Mouse (Mus musculus): ENCODE measurements around the gene Wsb2. TPM values are rescaled to one million over a fixed set of nuclear protein-coding genes. Genes with fewer than 3 reads are reported as not detected.

Wsb2 gene
- polyA plus RNA-seq, 1 experiment from 2014 or later, result 75.4 TPM

DNA sequence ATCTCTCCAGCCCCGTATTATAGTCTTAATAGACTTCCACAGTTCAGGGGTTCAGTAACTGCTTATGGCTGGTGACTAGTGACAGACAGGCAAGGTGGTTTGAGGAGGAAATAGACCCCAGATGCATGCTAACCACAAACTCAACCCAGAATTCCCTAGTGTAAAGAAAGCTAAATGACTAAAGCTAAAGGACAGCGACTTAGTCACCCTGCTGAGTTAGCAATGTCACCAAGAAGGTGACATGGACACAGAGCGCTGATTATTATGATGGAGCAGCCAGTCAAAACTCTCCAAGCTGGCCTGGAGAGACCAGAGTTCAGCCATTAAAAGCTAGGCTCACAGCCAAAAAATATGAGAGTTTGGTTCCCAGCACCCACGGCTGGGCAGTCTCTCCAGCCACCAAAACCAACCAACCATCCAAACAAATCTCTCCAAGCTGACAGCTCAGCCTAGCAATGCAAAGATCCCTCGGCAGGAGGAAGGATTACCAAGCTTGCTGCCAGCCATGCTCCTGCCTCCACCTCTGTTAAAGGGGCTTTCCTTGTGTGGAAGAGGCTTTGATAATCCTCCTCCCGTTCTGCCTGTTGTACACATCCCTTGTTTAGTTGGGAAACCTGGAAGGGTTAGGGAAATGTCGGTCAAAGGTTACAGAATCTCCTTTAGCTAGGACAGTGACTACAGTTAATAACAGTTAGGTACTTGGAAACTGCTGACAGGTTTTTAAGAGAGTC lies 2.6 kb downstream of the Wsb2 start:
- Histone ChIP-seq H3K4me1 (replicated peaks; ENCODE audit: control insufficient read depth, insufficient read depth, low read length) (peaks cover 19% of the 10 kb centered on the region; the same call in 1 of the 2 replicates), H3K27me3 (ENCODE audit: control insufficient read depth, insufficient read depth, low read length) (no peaks in the 10 kb centered on the region), H3K9me3 (ENCODE audit: control insufficient read depth, low read length) (no peaks in the 10 kb centered on the region), H3K4me2 (ENCODE audit: low read depth, low read length, severe bottlenecking) (no peak overlapping the region), H3K9ac (ENCODE audit: low read length) (no peak overlapping the region), H3K36me3 (ENCODE audit: control insufficient read depth, insufficient read depth, low read length) (no peaks in the 10 kb centered on the region), H3K27ac (ENCODE audit: low read depth, low read length) (peak overlapping the region; percentile 14; the same call in 1 of the 2 replicates), H3K4me3 (ENCODE audit: low read depth, low read length) (no peak overlapping the region)
- 29% methylated on average over 7 of the region's 7 CpGs for WGBS
- DNase-seq (ENCODE audit: low spot score) (no peak), ATAC-seq (replicated peaks; ENCODE audit: low FRiP score) (no peak)

DNA sequence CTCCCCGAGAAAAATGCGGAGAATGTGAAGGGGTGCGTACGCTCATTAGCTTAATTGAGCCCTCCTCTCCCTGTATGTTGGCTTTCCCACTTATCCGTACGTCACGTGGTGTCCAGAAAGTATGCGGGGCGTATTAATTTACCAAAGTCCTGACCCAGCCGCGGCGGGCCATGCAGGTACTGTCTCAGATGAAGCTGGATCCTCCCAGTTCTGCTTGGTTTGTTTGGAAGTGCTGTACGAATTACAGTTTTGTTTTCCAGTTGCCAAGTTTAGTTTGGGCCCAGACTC lies 3.1 kb downstream of the Wsb2 start:
- Histone ChIP-seq H3K4me2 (ENCODE audit: low read depth, low read length, severe bottlenecking) (no peak overlapping the region), H3K27me3 (ENCODE audit: control insufficient read depth, insufficient read depth, low read length) (no peaks in the 10 kb centered on the region), H3K4me1 (replicated peaks; ENCODE audit: control insufficient read depth, insufficient read depth, low read length) (peaks cover 19% of the 10 kb centered on the region; the same call in 1 of the 2 replicates), H3K36me3 (ENCODE audit: control insufficient read depth, insufficient read depth, low read length) (no peaks in the 10 kb centered on the region), H3K9me3 (ENCODE audit: control insufficient read depth, low read length) (no peaks in the 10 kb centered on the region), H3K27ac (ENCODE audit: low read depth, low read length) (peak overlapping the region; percentile 37; the same call in 1 of the 2 replicates), H3K4me3 (ENCODE audit: low read depth, low read length) (no peak overlapping the region), H3K9ac (ENCODE audit: low read length) (no peak overlapping the region)
- no peak for DNase-seq (ENCODE audit: low spot score)
- ATAC-seq (replicated peaks; ENCODE audit: low FRiP score), result no peak
- WGBS, result 33% methylated on average over 13 of the region's 13 CpGs

- H3K9ac ChIP-seq (ENCODE audit: low read length), result no peak overlapping the region; the same call in 1 of the 2 replicates
- peaks cover 19% of the 10 kb centered on the region; the same call in 1 of the 2 replicates for H3K4me1 ChIP-seq (replicated peaks; ENCODE audit: control insufficient read depth, insufficient read depth, low read length)
- peak overlapping the region; percentile 1; the same call in 1 of the 2 replicates for H3K4me2 ChIP-seq (ENCODE audit: low read depth, low read length, severe bottlenecking)
- 29% methylated on average over 13 of the region's 13 CpGs for WGBS
- H3K36me3 ChIP-seq (ENCODE audit: control insufficient read depth, insufficient read depth, low read length), result no peaks in the 10 kb centered on the region
- H3K27me3 ChIP-seq (ENCODE audit: control insufficient read depth, insufficient read depth, low read length), result no peaks in the 10 kb centered on the region
- H3K27ac ChIP-seq (ENCODE audit: low read depth, low read length), result peak overlapping the region; percentile 37; the same call in 1 of the 2 replicates
- H3K9me3 ChIP-seq (ENCODE audit: control insufficient read depth, low read length), result no peaks in the 10 kb centered on the region
- ATAC-seq (replicated peaks; ENCODE audit: low FRiP score) (peak; percentile 39; the same call in 1 of the 2 replicates), DNase-seq (ENCODE audit: low spot score) (peak; percentile 77)
- H3K4me3 ChIP-seq (ENCODE audit: low read depth, low read length), result no peak overlapping the region
These were observed 3.8 kb downstream of the Wsb2 start for GRCm38 (mm10) chr5:117360631-117361541.

DNA sequence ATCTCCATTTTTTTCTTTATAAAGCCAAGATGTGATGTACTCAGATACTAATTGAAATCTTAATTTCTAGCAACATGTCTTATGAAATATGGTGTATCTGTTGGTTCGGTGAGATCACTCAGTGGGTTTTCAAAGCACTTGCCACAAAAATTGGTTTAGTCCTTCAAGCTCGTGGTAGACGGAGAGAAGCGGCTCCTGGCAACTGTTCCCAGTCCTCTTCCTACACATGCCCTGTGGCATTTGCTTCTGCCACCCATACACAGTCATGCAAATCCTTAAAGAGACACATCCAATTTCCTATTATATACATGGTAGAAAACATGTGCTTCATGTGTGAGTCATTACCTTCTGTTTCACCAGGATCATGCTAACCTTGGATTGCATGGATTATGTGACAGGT lies 4.5 kb downstream of the Wsb2 start:
- peaks cover 17% of the 10 kb centered on the region; the same call in 1 of the 2 replicates for H3K4me1 ChIP-seq (replicated peaks; ENCODE audit: control insufficient read depth, insufficient read depth, low read length)
- no peak overlapping the region for H3K9ac ChIP-seq (ENCODE audit: low read length)
- H3K4me3 ChIP-seq (ENCODE audit: low read depth, low read length), result no peak overlapping the region
- H3K9me3 ChIP-seq (ENCODE audit: control insufficient read depth, low read length), result no peaks in the 10 kb centered on the region
- H3K36me3 ChIP-seq (ENCODE audit: control insufficient read depth, insufficient read depth, low read length), result no peaks in the 10 kb centered on the region
- 79% methylated on average over 4 of the region's 4 CpGs for WGBS
- no peak overlapping the region for H3K4me2 ChIP-seq (ENCODE audit: low read depth, low read length, severe bottlenecking)
- no peaks in the 10 kb centered on the region for H3K27me3 ChIP-seq (ENCODE audit: control insufficient read depth, insufficient read depth, low read length)
- H3K27ac ChIP-seq (ENCODE audit: low read depth, low read length), result 0 out of 2 replicates have a peak overlapping the region, but pooled peaks have one; percentile 2
- DNase-seq (ENCODE audit: low spot score), result no peak
- no peak for ATAC-seq (replicated peaks; ENCODE audit: low FRiP score)

- no peak overlapping the region for H3K27ac ChIP-seq (ENCODE audit: low read depth, low read length)
- H3K4me1 ChIP-seq (replicated peaks; ENCODE audit: control insufficient read depth, insufficient read depth, low read length), result peaks cover 17% of the 10 kb centered on the region; the same call in 1 of the 2 replicates
- 59% methylated on average over 15 of the region's 15 CpGs for WGBS
These were observed 6.1 kb downstream of the Wsb2 start for GRCm38 (mm10) chr5:117363066-117363782.

GRCm38 (mm10) chr5:117364821-117365220 lies 7.7 kb downstream of the Wsb2 start:
- WGBS, result 87% methylated on average over 3 of the region's 3 CpGs
- no peak overlapping the region for H3K4me3 ChIP-seq (ENCODE audit: low read depth, low read length)
- no peak overlapping the region for H3K27ac ChIP-seq (ENCODE audit: low read depth, low read length)
- no peaks in the 10 kb centered on the region for H3K9me3 ChIP-seq (ENCODE audit: control insufficient read depth, low read length)
- no peak overlapping the region for H3K9ac ChIP-seq (ENCODE audit: low read length)
- H3K4me1 ChIP-seq (replicated peaks; ENCODE audit: control insufficient read depth, insufficient read depth, low read length), result peaks cover 13% of the 10 kb centered on the region; the same call in 1 of the 2 replicates
- ATAC-seq (replicated peaks; ENCODE audit: low FRiP score), result no peak
- no peak for DNase-seq (ENCODE audit: low spot score)
- no peaks in the 10 kb centered on the region for H3K36me3 ChIP-seq (ENCODE audit: control insufficient read depth, insufficient read depth, low read length)
- H3K4me2 ChIP-seq (ENCODE audit: low read depth, low read length, severe bottlenecking), result no peak overlapping the region
- H3K27me3 ChIP-seq (ENCODE audit: control insufficient read depth, insufficient read depth, low read length), result no peaks in the 10 kb centered on the region

More at GRCm38 (mm10) chr5:117363066-117363782, 6.1 kb downstream of the Wsb2 start:
- ATAC-seq (replicated peaks; ENCODE audit: low FRiP score) (no peak), DNase-seq (ENCODE audit: low spot score) (no peak)
- no peak overlapping the region for H3K9ac ChIP-seq (ENCODE audit: low read length)
- no peaks in the 10 kb centered on the region for H3K27me3 ChIP-seq (ENCODE audit: control insufficient read depth, insufficient read depth, low read length)
- no peak overlapping the region for H3K4me2 ChIP-seq (ENCODE audit: low read depth, low read length, severe bottlenecking)
- H3K36me3 ChIP-seq (ENCODE audit: control insufficient read depth, insufficient read depth, low read length), result no peaks in the 10 kb centered on the region
- no peaks in the 10 kb centered on the region for H3K9me3 ChIP-seq (ENCODE audit: control insufficient read depth, low read length)
- H3K4me3 ChIP-seq (ENCODE audit: low read depth, low read length), result no peak overlapping the region

- WGBS, result 90% methylated on average over 13 of the region's 13 CpGs
- no peaks in the 10 kb centered on the region for H3K27me3 ChIP-seq (ENCODE audit: control insufficient read depth, insufficient read depth, low read length)
- no peak overlapping the region for H3K4me2 ChIP-seq (ENCODE audit: low read depth, low read length, severe bottlenecking)
- H3K9ac ChIP-seq (ENCODE audit: low read length), result no peak overlapping the region
- H3K4me1 ChIP-seq (replicated peaks; ENCODE audit: control insufficient read depth, insufficient read depth, low read length), result peaks cover 3% of the 10 kb centered on the region; the same call in 1 of the 2 replicates
- H3K9me3 ChIP-seq (ENCODE audit: control insufficient read depth, low read length), result no peaks in the 10 kb centered on the region
- DNase-seq (ENCODE audit: low spot score) (no peak), ATAC-seq (replicated peaks; ENCODE audit: low FRiP score) (no peak)
- no peak overlapping the region for H3K27ac ChIP-seq (ENCODE audit: low read depth, low read length)
- no peaks in the 10 kb centered on the region; the same call in 1 of the 2 replicates for H3K36me3 ChIP-seq (ENCODE audit: control insufficient read depth, insufficient read depth, low read length)
- no peak overlapping the region for H3K4me3 ChIP-seq (ENCODE audit: low read depth, low read length)
These were observed 8.9 kb downstream of the Wsb2 start for GRCm38 (mm10) chr5:117365904-117366561.

DNA sequence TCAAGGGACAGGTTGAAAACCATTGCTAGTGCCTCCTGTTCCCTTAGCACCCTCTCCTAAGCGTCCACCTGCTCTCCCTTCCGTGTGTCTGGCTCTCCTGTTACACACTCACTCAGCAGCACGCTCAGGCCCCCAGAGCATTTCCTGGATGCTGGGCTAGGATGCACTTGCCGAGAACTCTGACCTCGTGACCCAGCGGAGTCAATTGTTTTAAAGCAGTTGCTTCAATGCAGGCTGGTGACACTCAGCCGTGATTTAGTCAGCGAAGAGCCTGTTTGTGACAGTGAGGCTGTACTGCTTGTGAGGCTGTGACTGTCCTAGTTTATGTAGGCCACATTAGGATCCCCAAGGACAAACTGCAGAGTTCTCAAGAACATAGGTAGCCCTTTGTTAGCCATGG lies 10.1 kb downstream of the Wsb2 start:
- Histone ChIP-seq H3K4me3 (ENCODE audit: low read depth, low read length) (no peak overlapping the region), H3K9ac (ENCODE audit: low read length) (no peak overlapping the region), H3K9me3 (ENCODE audit: control insufficient read depth, low read length) (no peaks in the 10 kb centered on the region), H3K27me3 (ENCODE audit: control insufficient read depth, insufficient read depth, low read length) (no peaks in the 10 kb centered on the region), H3K4me2 (ENCODE audit: low read depth, low read length, severe bottlenecking) (no peak overlapping the region), H3K4me1 (replicated peaks; ENCODE audit: control insufficient read depth, insufficient read depth, low read length) (no peaks in the 10 kb centered on the region), H3K36me3 (ENCODE audit: control insufficient read depth, insufficient read depth, low read length) (no peaks in the 10 kb centered on the region; the same call in 1 of the 2 replicates), H3K27ac (ENCODE audit: low read depth, low read length) (no peak overlapping the region)
- DNase-seq (ENCODE audit: low spot score), result no peak
- WGBS, result 57% methylated on average over 8 of the region's 8 CpGs
- no peak for ATAC-seq (replicated peaks; ENCODE audit: low FRiP score)
